Mouse (Mus musculus) CH12.LX (cell line): ENCODE results near the gene Nt5c3.

ENCODE experiments used
- POLR2A ChIP-seq: IDR thresholded peaks from 2 replicates; pipeline ENCODE4 v1.6.1; 2011; ENCODE audit warnings: low read depth, mild to moderate bottlenecking, improper control_type of control experiment, low read length
- ZMIZ1 ChIP-seq: IDR thresholded peaks from 2 replicates; pipeline ENCODE4 v1.6.1; 2012; ENCODE audit warnings: low read depth, mild to moderate bottlenecking, inconsistent platforms, low read length, improper control_type of control experiment

GRCm38 (mm10) chr6:56890762-56891161 is 33.0 kb downstream of the Nt5c3 start:
- TF ChIP-seq ZMIZ1 (no peak), POLR2A (no peak)
